Mouse (Mus musculus) v-Abl transformed pro-B cells (cell line): ENCODE measurements around the gene Klf8.
"Not testable (repeated sequence)": the region's sequence is repeated elsewhere in the genome, so short reads cannot be mapped to it uniquely, and the experiment has no call there.

Source experiments
- in situ Hi-C, 2 experiments: fragments of 400-800 bp; cut with MboI; formaldehyde crosslinking; loops; one replicate each; pipeline ENCODE4 v1.15.1; 2025; ENCODE audit not compliant: unreplicated experiment in 2 of 2

Gene Klf8

DNA sequence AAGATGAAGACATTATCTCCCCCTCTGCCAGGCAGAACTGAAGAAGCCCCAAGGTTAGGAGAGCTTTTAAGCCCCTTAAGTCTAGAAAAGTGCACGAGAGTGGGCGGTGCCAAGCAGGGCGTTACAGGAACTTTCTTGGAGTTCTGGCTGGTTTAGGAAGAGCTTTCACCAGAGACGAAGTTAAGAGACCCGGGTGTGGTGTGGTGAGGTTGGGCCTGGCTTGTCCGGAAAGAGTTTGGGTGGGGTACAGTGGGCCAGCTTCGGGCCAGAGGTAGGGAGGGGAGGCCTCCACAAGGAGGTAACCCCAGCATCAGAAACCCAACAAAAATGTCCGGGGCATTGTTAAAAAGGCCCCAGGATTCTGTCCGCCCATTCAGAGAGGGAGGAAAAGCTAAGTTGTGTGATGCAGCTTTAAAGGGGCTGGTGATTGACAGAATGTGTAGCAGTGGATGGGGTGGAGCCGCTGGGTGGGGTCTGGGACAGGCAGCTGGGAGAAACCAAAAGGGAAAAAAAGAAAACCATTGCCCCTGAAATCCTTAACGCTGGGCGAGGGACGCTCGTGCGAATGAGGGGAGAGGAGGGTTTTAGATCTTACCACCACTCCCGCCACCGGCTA is at the start of gene Klf8:
Gene Klf8 (plus strand): TSS at position 163 of the 616 bp plus-strand sequence.
- in situ Hi-C loops: no loop called here

DNA sequence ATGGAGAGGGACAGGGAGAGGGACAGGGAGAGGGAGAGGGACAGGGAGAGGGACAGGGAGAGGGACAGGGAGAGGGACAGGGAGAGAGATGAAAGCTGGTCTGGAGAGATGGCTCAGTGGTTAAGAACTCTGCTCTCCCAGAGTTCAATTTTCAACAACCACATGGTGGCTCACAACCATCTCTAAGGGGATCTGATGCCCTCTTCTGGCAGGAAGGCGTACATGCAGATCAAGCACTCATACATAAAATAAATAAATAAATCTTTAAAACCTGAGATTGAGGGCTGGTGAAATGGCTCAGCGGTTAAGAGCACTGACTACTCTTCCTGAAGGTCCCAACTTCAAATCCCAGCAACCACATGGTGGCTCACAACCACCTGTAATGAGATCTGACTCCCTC is 38.1 kb upstream of the Klf8 start:
- in situ Hi-C loops: not testable (repeated sequence)

DNA sequence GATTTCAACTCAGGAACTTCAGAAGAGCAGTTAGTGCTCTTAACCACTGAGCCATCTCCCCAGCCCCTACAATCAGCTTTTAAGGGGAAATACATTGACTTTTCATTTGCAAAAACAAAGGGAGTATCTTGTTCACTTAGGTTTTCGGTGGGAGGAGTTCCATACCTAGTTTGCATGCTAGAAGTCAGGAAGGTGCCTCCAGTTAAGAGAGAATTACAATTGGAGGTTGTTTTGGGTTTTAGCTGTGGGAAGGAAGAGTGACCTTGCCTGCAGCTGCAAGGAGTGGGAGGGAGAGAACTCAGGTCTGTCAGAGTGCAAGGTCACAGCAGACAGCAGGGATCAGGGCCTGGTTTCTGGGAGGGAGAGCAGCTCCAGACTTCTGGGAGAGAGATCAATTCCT is 26.2 kb upstream of the Klf8 start:
- in situ Hi-C loops: no loop called here

DNA sequence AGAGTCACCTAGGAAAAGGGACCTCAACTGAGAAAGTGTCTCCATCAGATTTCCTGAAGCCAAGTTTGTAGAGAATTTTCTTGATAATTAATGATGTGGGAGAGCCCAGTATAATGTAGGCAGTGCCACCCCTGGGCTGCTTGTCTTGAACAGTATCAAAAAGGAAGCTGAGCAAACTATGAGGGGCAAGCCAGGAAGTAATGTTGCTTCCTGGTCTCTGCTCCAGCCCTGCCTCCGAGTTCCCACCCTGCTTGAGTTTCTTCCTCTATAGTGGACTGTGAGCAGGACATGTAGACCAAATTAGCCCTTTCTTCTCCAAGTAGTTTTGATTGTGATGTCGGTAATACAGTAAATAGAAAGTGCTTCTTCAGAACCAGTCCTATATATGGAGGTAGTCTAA is 6.0 kb upstream of the Klf8 start:
- in situ Hi-C loops: no loop called here

DNA sequence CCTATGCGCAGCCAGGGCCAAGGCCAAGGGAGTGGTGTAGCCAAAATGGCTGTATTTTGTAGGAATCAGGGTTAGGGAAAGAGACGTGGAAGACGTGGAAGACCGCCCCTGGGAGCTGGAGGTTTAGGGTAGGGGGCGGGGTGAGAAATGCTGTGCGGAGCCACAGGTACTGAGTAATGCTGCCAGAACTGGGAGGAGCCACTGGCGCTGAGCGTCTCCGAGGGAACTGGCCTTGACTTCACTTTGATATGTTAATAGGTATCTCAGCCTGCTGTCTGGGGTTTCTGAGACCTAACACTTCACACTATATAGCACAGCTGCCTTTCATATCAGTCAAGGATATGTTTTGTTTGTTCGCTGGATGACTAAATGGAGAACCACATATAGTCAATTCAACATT is 4.0 kb upstream of the Klf8 start:
- in situ Hi-C loops: no loop called here

DNA sequence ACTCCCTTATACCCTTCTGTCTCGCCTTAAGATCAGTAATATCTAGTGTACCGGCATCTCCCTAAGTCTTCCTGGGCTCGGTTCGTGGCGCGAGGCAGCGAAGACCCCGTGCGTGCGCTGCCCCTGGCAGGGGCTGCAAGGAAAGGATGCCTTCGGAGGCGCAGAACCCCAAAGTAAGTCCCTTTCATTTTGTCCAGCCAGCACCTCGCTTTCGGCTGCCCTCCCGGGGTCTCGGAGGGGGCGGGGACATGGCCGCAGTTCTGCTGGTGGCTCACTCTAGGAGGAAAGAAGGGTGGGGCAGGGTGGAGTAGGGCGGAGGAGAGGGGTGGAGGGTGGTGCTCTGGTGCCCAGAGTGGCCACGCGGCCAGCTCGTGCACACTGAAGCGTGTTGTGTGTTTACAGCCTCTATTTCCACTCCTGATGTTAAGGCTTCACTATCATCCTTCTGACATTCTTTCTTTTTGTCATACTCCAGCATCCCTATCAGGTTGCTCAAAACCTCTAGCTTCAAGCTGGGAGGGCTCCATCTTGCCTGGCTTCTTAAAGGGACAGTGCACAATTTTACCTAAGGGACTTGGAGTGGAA is 746 bp downstream of the Klf8 start:
- in situ Hi-C loops: no loop called here

DNA sequence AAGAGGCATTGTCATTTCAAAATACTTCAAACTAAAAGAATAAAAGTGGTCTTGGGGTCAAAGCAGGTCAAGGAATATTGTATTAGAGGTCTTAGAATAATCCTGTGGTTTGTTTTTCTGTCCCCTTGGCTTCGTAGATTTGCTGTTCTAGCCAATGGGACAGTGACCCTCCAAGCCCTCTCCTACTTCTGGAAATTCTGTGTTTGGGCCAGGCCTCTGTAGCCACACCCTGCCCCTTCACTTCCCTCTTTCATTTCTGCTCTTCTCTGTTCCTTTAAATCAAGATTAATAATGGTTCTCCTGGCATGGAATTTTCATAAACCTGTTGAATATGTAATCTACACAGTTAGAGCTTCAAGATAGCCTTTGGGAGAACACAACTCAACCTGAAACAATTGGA is 17.0 kb downstream of the Klf8 start:
- in situ Hi-C loops: no loop called here

DNA sequence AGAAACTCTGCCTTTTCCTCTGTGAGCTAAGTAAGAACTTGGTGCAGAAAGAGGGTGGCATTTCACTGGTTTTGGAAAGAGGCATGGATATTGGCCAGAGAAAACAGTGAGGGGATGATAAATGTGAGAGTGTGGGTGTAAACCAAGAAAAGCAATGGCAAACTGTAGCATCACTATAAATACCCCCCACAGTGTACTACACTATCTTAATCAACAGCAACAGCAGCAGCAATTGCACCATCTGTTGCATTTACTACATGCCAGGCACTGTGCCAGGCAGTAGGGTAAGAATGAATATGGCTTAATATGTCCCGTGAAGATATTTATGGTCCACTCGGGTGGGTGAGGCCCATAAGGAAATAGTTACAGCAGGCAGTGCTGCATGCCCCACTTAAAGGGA is 18.2 kb downstream of the Klf8 start:
- in situ Hi-C loops: no loop called here

DNA sequence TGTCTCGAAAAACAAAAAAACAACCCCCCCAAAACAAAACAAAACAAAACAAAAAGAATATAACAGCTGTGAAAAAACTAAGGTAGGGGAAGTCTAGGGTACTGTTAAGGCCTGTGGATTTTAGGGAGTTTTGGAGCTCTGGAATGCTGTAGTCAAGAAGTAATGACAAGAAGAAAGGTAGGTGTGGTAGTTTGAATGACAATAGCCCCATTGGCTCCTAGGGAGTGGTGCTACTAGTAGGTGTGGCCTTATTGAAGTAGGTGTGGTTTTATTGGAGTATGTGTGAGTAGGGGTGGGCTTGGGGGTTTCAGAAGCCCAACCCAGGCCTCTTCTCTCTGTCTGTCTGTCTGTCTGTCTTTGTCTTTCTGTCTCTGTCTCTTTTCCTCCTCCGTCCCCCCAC is 44.9 kb downstream of the Klf8 start:
- in situ Hi-C loops: no loop called here

DNA sequence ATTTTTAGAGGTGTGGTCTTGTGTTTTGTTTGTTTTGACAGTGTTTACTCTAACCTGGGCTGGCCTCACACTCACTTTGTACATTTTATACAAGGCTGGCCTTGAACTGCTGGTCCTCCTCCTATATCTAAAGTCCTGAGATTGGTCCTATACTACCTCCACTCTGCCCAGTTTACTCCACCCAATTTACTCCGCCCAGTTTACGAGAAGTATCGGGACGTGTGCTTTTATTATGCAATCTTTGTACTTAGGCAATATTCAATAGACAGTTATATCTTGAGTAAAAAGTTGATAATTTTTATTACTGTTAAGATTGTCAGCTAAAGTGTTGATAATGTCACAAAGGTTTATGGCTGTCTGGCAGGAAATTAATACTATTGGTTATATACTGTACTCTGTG is 74.1 kb downstream of the Klf8 start:
- in situ Hi-C loops: no loop called here

DNA sequence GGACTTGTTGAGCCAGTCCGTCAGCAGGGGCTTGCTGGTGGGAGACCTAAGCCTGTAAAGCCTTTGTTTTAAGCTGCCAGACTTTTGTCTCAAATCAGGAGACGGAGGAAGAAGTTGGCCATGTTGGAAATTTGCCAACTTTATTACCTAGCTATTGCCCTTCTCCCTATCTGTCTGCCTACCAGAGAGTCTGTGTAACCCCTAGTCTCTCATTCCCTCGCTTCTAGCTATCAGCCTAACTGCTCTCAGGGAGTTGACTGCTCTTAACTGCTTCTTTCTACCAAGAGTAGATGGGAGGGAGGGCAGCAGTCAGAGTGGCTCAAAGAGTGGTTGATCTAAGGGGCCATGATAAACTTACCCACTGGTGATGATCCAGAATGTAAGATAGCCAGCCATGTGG is 85.8 kb downstream of the Klf8 start:
- in situ Hi-C loops: no loop called here

DNA sequence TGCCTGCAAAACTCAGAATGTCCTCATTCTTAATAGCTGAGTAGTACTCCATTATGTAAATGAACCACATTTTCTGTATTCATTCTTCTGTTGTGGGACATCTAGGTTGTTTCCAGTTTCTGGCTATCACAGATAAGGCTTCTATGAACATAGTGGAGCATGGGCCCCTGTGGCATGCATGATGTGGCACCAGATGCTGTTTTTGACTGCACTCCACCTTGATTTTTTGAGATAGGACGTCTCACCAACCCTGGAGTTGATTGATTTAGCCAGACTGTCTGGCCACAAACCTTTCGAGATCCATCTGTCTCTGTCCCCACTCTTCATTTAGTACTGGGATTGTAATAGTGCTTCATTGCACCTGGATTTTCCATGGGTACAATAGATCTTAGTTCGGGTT is 96.9 kb downstream of the Klf8 start:
- in situ Hi-C loops: not testable (repeated sequence)

DNA sequence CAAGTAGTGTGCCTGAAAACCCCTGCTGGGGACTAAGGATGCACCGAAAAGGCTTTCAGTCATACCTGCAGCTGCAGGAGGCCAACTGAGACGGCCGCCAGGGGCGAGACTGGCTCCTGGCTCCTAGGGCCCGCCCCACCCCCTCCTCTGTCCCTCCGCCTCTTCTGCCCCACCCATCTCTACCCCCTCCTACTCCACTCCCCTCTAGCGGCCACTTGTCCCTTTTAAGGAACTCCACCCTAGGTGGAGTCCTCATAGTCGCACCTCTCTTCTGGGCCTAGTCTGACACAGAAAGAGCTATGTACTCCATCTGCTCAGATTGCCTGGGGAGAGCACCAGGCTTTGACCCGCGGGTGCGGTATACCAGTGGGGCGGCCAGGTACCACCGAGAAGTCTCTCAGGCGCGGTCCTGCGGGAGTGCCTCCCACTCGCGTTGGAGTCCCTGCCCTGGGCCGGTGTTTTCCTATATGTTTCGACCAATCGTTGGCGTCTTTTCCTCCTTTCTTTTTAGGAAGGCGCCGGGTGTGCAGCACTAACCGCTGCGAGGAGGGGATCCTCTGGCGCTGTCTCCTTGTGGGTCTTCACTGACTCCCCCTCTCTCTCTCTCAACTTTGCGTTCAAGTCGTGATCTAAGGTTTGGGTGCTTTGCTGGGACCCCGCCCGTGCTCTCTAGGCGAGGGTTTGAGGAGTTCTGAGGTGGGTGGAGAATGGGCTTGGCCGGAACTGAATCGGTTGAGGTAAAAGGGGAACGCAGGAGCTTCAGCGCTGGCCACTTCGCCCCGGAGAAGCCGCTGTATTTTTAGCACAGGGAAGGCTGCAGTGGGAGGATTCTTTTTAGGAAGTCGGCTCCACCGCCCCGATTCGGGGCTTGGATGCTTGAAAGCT is 122.3 kb downstream of the Klf8 start:
- in situ Hi-C loops: loop anchor here (5.0 to 10.0 kb wide), 5 partner anchors 115 to 435 kb away; no protein-coding TSS in a partner anchor

DNA sequence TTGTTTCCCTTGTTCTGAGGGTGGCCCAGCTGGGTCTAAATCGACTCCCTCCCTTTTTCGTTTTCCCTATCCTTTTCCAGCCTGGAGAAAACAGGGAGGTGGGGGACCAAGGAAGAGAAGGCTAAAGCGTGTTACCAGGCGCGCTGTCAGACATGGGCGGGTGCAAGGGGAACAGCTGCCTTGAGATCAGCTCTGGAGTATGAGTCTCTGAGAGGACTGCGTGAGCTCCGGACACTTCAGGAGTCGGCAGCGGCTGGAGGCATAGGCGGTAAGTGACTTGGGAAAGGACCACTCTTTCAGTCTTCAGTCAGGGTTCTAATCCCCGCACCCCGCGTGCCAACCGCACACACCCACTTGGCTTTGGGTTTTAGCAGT is 122.9 kb downstream of the Klf8 start:
- in situ Hi-C loops: loop anchor here (5.0 to 10.0 kb wide), 4 partner anchors 135 to 435 kb away; no protein-coding TSS in a partner anchor

DNA sequence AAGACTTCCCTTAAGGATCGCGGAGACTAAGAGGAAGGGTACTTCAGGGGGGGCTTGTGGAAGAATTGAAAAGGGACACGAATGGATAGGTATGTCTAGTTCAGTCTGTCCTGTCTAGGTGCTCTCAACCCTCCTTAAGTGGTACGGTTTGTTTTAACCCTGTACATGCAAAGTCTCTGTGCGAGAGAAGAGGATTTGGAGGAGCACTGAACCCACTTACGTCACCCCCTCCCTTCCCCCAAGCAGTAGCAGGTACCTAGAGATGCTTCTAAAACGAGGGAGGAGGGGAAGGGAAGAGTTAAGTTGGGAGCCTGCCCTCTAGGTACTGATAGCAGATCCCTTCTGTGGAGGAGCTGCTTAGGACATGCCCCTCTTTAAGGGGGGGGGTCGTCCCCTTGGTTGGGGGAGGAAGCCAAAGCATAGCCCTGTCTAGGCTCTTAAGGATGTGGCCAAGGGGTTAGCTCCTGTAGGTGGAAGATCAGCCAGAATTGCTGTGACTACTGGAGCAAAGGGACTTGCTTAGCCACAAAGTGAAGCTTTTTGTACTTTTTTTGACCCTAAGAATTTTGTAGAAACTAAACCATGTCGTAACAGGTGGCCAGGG is 123.5 kb downstream of the Klf8 start:
- in situ Hi-C loops: loop anchor here (5.0 to 10.0 kb wide), 4 partner anchors 136 to 436 kb away; no protein-coding TSS in a partner anchor

DNA sequence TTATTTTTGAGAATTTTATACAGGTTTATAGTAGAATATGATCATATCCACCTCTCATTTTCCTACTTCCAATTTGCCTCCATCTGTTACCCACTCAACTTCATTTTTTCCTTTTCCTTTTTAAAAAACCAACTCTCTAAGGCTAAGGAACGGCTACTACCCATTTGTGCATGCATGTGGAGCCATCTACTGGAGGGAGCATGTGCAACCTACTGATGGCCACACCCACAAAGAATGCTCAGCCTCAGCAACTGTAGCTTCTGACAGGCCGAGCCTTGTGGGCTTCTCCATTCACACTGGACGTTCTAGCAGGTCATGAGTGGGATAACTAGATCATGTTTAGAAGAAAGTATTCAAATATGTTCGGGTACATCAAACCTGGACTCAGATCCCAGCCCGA is 129.5 kb downstream of the Klf8 start:
- in situ Hi-C loops: loop anchor here (5.0 to 10.0 kb wide), 5 partner anchors 139 to 442 kb away; no protein-coding TSS in a partner anchor

DNA sequence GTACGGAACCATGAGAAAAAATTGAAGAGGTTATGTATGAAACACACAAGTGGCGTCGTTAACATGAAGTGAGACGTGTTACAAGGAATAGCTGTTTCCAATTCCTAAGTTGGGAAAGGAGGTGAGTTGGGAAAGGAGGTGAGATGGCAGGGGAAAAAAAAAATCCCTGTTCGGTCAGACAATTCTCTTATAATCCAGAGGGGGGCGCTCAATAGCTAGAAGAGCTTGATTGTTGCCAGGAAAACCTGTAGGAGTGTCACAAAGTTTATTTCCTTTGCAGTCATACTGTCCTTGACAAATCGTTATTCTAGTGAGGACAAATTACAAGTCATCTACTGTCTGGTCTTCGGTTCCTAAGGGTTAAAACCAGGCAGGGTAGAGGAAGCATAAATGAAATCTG is 132.5 kb downstream of the Klf8 start:
- in situ Hi-C loops: loop anchor here (5.0 to 10.0 kb wide), 5 partner anchors 142 to 445 kb away; no protein-coding TSS in a partner anchor

DNA sequence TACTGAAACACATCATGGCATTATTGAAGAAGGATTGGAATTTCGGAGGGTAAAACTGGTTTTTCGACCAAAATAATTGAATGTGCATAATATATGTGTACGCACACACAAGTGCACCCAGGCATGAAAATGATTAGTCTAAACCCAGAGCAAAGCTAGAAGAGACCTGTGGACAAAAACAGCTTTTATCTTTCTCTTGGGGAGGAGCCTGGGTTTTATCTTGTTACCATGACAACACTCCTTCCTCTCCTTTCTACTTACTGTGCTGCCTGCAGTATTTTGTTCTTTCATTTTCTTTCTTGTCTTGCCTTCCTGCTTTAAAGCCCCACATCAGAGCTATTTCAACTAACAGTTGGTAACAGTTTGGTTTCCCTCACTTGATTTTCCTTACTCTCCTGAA is 137.8 kb downstream of the Klf8 start:
- in situ Hi-C loops: no loop called here

DNA sequence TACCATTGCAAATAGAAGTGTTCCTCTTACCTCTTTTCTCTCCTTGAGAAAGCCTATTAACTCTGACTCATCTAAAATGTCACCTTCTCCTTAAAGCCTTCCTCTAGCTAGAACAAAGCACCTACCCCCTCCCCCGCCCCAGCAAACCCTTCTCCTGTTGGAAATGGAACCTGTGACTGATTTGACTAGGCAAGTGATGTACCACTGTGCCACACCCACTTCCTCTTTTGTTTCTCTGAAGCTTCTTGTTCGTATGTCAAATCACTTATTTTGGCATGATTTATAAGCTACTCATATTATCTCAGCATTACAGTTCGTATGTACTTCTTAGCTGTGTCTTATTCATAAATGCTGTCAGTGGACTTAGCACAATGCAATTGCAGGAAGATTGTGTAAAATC is 144.5 kb downstream of the Klf8 start:
- in situ Hi-C loops: loop anchor here (5.0 to 10.0 kb wide), 3 partner anchors 253 to 333 kb away; no protein-coding TSS in a partner anchor

DNA sequence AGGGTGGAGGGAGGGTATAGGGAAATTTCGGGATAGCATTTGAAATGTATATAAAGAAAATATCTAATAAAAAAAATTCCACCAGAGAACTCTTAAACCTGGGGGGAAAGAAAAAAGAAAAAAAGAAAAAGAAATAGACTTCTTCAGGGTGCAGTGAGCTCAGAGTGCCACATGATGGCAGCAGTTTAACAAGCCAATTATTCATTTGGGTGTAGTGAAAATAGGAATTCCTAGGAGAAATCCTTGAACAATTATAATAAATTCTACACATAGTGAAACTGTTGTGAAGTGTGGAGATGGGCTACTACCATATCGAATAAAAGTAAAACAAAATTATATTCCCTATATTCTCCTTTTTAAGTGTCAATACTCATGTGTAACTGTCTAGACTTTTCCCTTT is 152.0 kb downstream of the Klf8 start:
- in situ Hi-C loops: loop anchor here (5.0 to 10.0 kb wide), 3 partner anchors 118 to 326 kb away; no protein-coding TSS in a partner anchor

DNA sequence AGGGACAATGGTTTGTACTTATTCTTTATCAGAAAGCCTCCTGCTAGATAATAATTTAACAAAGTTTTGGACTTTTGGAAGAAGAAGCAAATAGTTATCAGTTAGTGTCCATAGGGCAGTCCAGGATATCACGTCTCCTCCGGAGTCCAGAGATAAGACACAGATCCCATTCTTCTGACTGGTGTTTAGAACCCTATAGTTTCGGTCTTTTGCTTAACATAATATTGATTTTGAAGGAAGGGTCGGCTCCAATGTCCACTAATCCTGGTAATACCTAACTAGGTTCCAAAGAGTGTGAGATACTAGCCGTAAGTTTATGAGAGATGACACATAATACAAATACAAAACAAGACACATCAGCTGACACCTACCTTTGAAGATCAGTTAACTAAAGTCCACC is 179.8 kb downstream of the Klf8 start:
- in situ Hi-C loops: no loop called here
